Mouse (Mus musculus) Patski (cell line): Measurements from ENCODE around the gene Gm43518. TPM values are rescaled to one million over a fixed set of nuclear protein-coding genes. Genes with fewer than 3 reads are reported as not detected.

Experiments
- ATAC-seq: fragments of 100-300 bp; one replicate; pipeline ENCODE4 v1.8.0; 2021
- CTCF ChIA-PET: fragments of 350-600 bp; sonication (Branson Sonifier 250); formaldehyde crosslinking; loops from one replicate; lab custom pipeline; 2022; ENCODE audit warnings: inconsistent platforms; lab: Charles Lee
- POLR2A ChIA-PET: fragments of 350-600 bp; sonication (Branson Sonifier 250); formaldehyde crosslinking; loops from one replicate; lab custom pipeline; 2022; ENCODE audit warnings: antibody characterized with exemption, inconsistent platforms; lab: Charles Lee
- DNase-seq: peaks from one replicate; pipeline ENCODE4 v3.0.0-alpha.2; 2011; ENCODE audit warnings: low read depth, low spot score
- H3K27me3 ChIP-seq: fragments of 371-371 bp; one replicate; pipeline ENCODE4 v1.5.1; 2021
- CTCF ChIP-seq: fragments of 100-300 bp; IDR thresholded peaks from one replicate; pipeline ENCODE4 v1.5.1; 2021
- in situ Hi-C: fragments of 300-500 bp; cut with MboI; formaldehyde crosslinking; loops from 3 replicates; pipeline ENCODE4 v1.11.1; 2018; ENCODE audit warnings: low pct_unique_long_range_greater_than_20kb, mixed read lengths
- polyA plus RNA-seq: library from polyadenylated mRNA; unstranded; gene quantifications from one replicate; pipeline ENCODE4 v1.2.3, GENCODE M21; 2021

The Gm43518 gene
- polyA plus RNA-seq, 1 experiment from 2014 or later: 0.68 TPM

- DNase-seq (no peak), ATAC-seq (no peak)
- H3K27me3 ChIP-seq: no peaks in the 10 kb centered on the region
- in situ Hi-C loops: loop anchor here (25.0 kb wide), 1 partner anchor 128 kb away; the partner anchor contains the start of gene Abcb9
- no peak for TF ChIP-seq CTCF
- POLR2A ChIA-PET: no interaction called here
- CTCF ChIA-PET: no interaction called here
Measured at GRCm38 (mm10) chr5:123959018-123959417, 31.8 kb downstream of the Gm43518 start.

GRCm38 (mm10) chr5:123960129-123960528, 32.9 kb downstream of the Gm43518 start:
- TF ChIP-seq CTCF: no peak
- ChIA-PET CTCF (no interaction called here), POLR2A (no interaction called here)
- no peak for ATAC-seq
- in situ Hi-C loops: loop anchor here (25.0 kb wide), 1 partner anchor 127 kb away; the partner anchor contains the start of gene Abcb9
- DNase-seq: no peak
- no peaks in the 10 kb centered on the region for H3K27me3 ChIP-seq

- ATAC-seq: no peak
- POLR2A ChIA-PET: no interaction called here
Measured at GRCm38 (mm10) chr5:123961046-123961445, 33.8 kb downstream of the Gm43518 start.

GRCm38 (mm10) chr5:123964208-123964607, 37.0 kb downstream of the Gm43518 start:
- POLR2A ChIA-PET: no interaction called here
- in situ Hi-C loops: loop anchor here (25.0 kb wide), 1 partner anchor 123 kb away; the partner anchor contains the start of gene Abcb9
- CTCF ChIA-PET: interaction anchor here (1.4 kb wide), 1 partner anchor 12 kb away, joined by 3 read pairs; no protein-coding TSS in a partner anchor
- TF ChIP-seq CTCF: no peak
- DNase-seq (no peak), ATAC-seq (no peak)
- H3K27me3 ChIP-seq: no peaks in the 10 kb centered on the region

More at GRCm38 (mm10) chr5:123961046-123961445, 33.8 kb downstream of the Gm43518 start:
- TF ChIP-seq CTCF: no peak
- CTCF ChIA-PET: no interaction called here
- in situ Hi-C loops: loop anchor here (25.0 kb wide), 1 partner anchor 126 kb away; the partner anchor contains the start of gene Abcb9
- DNase-seq: no peak
- H3K27me3 ChIP-seq: no peaks in the 10 kb centered on the region

GRCm38 (mm10) chr5:123966759-123967158, 39.5 kb downstream of the Gm43518 start:
- no peak for DNase-seq
- no peaks in the 10 kb centered on the region for H3K27me3 ChIP-seq
- in situ Hi-C loops: loop anchor here (25.0 kb wide), 1 partner anchor 121 kb away; the partner anchor contains the start of gene Abcb9
- ChIA-PET POLR2A (no interaction called here), CTCF (no interaction called here)
- no peak for TF ChIP-seq CTCF
- ATAC-seq: no peak

GRCm38 (mm10) chr5:123968468-123968867, 41.2 kb downstream of the Gm43518 start:
- no peak for DNase-seq
- TF ChIP-seq CTCF: no peak
- in situ Hi-C loops: loop anchor here (25.0 kb wide), 1 partner anchor 119 kb away; the partner anchor contains the start of gene Abcb9
- ChIA-PET POLR2A (interaction anchor here (1.2 kb wide), 1 partner anchor 13 kb away, joined by 3 read pairs; no protein-coding TSS in a partner anchor), CTCF (interaction anchor here (0.9 to 1.4 kb wide), 3 partner anchors 8 to 144 kb away, joined by 3 read pairs; no protein-coding TSS in a partner anchor)
- ATAC-seq: no peak
- H3K27me3 ChIP-seq: no peaks in the 10 kb centered on the region

- TF ChIP-seq CTCF: no peak
- in situ Hi-C loops: loop anchor here (25.0 kb wide), 1 partner anchor 118 kb away; the partner anchor contains the start of gene Abcb9
- POLR2A ChIA-PET: interaction anchor here (1.2 kb wide), 1 partner anchor 14 kb away, joined by 3 read pairs; no protein-coding TSS in a partner anchor
- DNase-seq (no peak), ATAC-seq (no peak)
- CTCF ChIA-PET: interaction anchor here (1.2 to 1.4 kb wide), 2 partner anchors 24 to 144 kb away, joined by 3 to 4 read pairs; no protein-coding TSS in a partner anchor
- no peaks in the 10 kb centered on the region for H3K27me3 ChIP-seq
Measured at GRCm38 (mm10) chr5:123969216-123969615, 42.0 kb downstream of the Gm43518 start.

- in situ Hi-C loops: loop anchor here (25.0 kb wide), 1 partner anchor 117 kb away; the partner anchor contains the start of gene Abcb9
- ChIA-PET POLR2A (no interaction called here), CTCF (interaction anchor here (0.7 kb wide), 1 partner anchor 22 kb away, joined by 3 read pairs; no protein-coding TSS in a partner anchor)
- DNase-seq: no peak
- ATAC-seq: no peak
- no peaks in the 10 kb centered on the region for H3K27me3 ChIP-seq
- TF ChIP-seq CTCF: no peak
Measured at GRCm38 (mm10) chr5:123970576-123970975, 43.4 kb downstream of the Gm43518 start.

- DNase-seq (no peak), ATAC-seq (no peak)
- TF ChIP-seq CTCF: no peak
- in situ Hi-C loops: loop anchor here (25.0 kb wide), 1 partner anchor 115 kb away; the partner anchor contains the start of gene Abcb9
- no peaks in the 10 kb centered on the region for H3K27me3 ChIP-seq
- CTCF ChIA-PET: interaction anchor here (1.7 kb wide), 1 partner anchor 18 kb away, joined by 5 read pairs; no protein-coding TSS in a partner anchor
- POLR2A ChIA-PET: no interaction called here
Measured at GRCm38 (mm10) chr5:123972453-123972852, 45.2 kb downstream of the Gm43518 start.

GRCm38 (mm10) chr5:123973299-123974178, 46.3 kb downstream of the Gm43518 start, which contains the start of gene Hip1r:
Gene Hip1r, plus strand, starts transcription at chr5:123973628.
- no peaks in the 10 kb centered on the region for H3K27me3 ChIP-seq
- ChIA-PET CTCF (interaction anchor here (1.7 kb wide), 1 partner anchor 17 kb away, joined by 5 read pairs; no protein-coding TSS in a partner anchor), POLR2A (interaction anchor here (0.7 kb wide), 3 partner anchors 16 to 1310 kb away, joined by 3 read pairs; no protein-coding TSS in a partner anchor)
- no peak for DNase-seq
- in situ Hi-C loops: loop anchor here (25.0 kb wide), 1 partner anchor 114 kb away; the partner anchor contains the start of gene Abcb9
- ATAC-seq: peak; percentile 41
- TF ChIP-seq CTCF: no peak
